Mouse (Mus musculus): Measurements from ENCODE around the gene Dapk2.

Gene Dapk2

GRCm38 (mm10) chr9:66182679-66182993 is 24.6 kb downstream of the Dapk2 start:
- in situ Hi-C loops (cut with MboI; ENCODE audit: low sequenced_read_pairs), result no loop called here

- in situ Hi-C loops (cut with MboI; ENCODE audit: low sequenced_read_pairs), result no loop called here
Measured at GRCm38 (mm10) chr9:66183023-66183422, 25.0 kb downstream of the Dapk2 start.

- in situ Hi-C loops (cut with MboI; ENCODE audit: low sequenced_read_pairs), result no loop called here
Measured at GRCm38 (mm10) chr9:66184572-66184971, 26.5 kb downstream of the Dapk2 start.

GRCm38 (mm10) chr9:66186426-66186825 is 28.4 kb downstream of the Dapk2 start:
- in situ Hi-C loops (cut with MboI; ENCODE audit: low sequenced_read_pairs), result no loop called here

GRCm38 (mm10) chr9:66189026-66189425 is 31.0 kb downstream of the Dapk2 start:
- in situ Hi-C loops (cut with MboI; ENCODE audit: low sequenced_read_pairs), result no loop called here

- in situ Hi-C loops (cut with MboI; ENCODE audit: low sequenced_read_pairs), result no loop called here
Measured at GRCm38 (mm10) chr9:66194003-66194402, 36.0 kb downstream of the Dapk2 start.

- in situ Hi-C loops (cut with MboI; ENCODE audit: low sequenced_read_pairs), result no loop called here
Measured at GRCm38 (mm10) chr9:66196561-66196960, 38.5 kb downstream of the Dapk2 start.

GRCm38 (mm10) chr9:66198533-66198932 is 40.5 kb downstream of the Dapk2 start:
- in situ Hi-C loops (cut with MboI; ENCODE audit: low sequenced_read_pairs), result no loop called here

- in situ Hi-C loops (cut with MboI; ENCODE audit: low sequenced_read_pairs), result no loop called here
Measured at GRCm38 (mm10) chr9:66199657-66200410, 41.8 kb downstream of the Dapk2 start.

- in situ Hi-C loops (cut with MboI; ENCODE audit: low sequenced_read_pairs), result no loop called here
Measured at GRCm38 (mm10) chr9:66200411-66200789, 42.4 kb downstream of the Dapk2 start.

- in situ Hi-C loops (cut with MboI; ENCODE audit: low sequenced_read_pairs), result no loop called here
Measured at GRCm38 (mm10) chr9:66201665-66202064, 43.6 kb downstream of the Dapk2 start.

- in situ Hi-C loops (cut with MboI; ENCODE audit: low sequenced_read_pairs), result no loop called here
Measured at GRCm38 (mm10) chr9:66202463-66202862, 44.4 kb downstream of the Dapk2 start.

- in situ Hi-C loops (cut with MboI; ENCODE audit: low sequenced_read_pairs), result no loop called here
Measured at GRCm38 (mm10) chr9:66205702-66206101, 47.7 kb downstream of the Dapk2 start.

- in situ Hi-C loops (cut with MboI; ENCODE audit: low sequenced_read_pairs), result no loop called here
Measured at GRCm38 (mm10) chr9:66206825-66207224, 48.8 kb downstream of the Dapk2 start.

GRCm38 (mm10) chr9:66211420-66211819 is 53.4 kb downstream of the Dapk2 start:
- in situ Hi-C loops (cut with MboI; ENCODE audit: low sequenced_read_pairs), result no loop called here

- in situ Hi-C loops (cut with MboI; ENCODE audit: low sequenced_read_pairs), result no loop called here
Measured at GRCm38 (mm10) chr9:66212088-66212487, 54.1 kb downstream of the Dapk2 start.

- in situ Hi-C loops (cut with MboI; ENCODE audit: low sequenced_read_pairs), result no loop called here
Measured at GRCm38 (mm10) chr9:66212802-66213201, 54.8 kb downstream of the Dapk2 start.

- in situ Hi-C loops (cut with MboI; ENCODE audit: low sequenced_read_pairs), result no loop called here
Measured at GRCm38 (mm10) chr9:66213386-66214032, 55.5 kb downstream of the Dapk2 start.

GRCm38 (mm10) chr9:66215551-66215950 is 57.5 kb downstream of the Dapk2 start:
- in situ Hi-C loops (cut with MboI; ENCODE audit: low sequenced_read_pairs), result no loop called here

- in situ Hi-C loops (cut with MboI; ENCODE audit: low sequenced_read_pairs), result no loop called here
Measured at GRCm38 (mm10) chr9:66217970-66218369, 59.9 kb downstream of the Dapk2 start.

- in situ Hi-C loops (cut with MboI; ENCODE audit: low sequenced_read_pairs), result no loop called here
Measured at GRCm38 (mm10) chr9:66218917-66219725, 61.1 kb downstream of the Dapk2 start.

- in situ Hi-C loops (cut with MboI; ENCODE audit: low sequenced_read_pairs), result no loop called here
Measured at GRCm38 (mm10) chr9:66223872-66224271, 65.8 kb downstream of the Dapk2 start.
